Mouse (Mus musculus) central nervous system, embryonic 14 days (tissue): Measurements from ENCODE around the gene Msn. TPM values are rescaled to one million over a fixed set of nuclear protein-coding genes. Genes with fewer than 3 reads are reported as not detected.

Experiments
- polyA plus RNA-seq: library from polyadenylated mRNA; depleted of rRNA; stranded (reverse); fragments of >200 nt; gene quantifications from 2 replicates; pipeline ENCODE4 v1.2.3, GENCODE M21; 2012; rRNA removed

Msn gene
- polyA plus RNA-seq = 43.3 and 48.0 TPM in 2 replicates

DNA sequence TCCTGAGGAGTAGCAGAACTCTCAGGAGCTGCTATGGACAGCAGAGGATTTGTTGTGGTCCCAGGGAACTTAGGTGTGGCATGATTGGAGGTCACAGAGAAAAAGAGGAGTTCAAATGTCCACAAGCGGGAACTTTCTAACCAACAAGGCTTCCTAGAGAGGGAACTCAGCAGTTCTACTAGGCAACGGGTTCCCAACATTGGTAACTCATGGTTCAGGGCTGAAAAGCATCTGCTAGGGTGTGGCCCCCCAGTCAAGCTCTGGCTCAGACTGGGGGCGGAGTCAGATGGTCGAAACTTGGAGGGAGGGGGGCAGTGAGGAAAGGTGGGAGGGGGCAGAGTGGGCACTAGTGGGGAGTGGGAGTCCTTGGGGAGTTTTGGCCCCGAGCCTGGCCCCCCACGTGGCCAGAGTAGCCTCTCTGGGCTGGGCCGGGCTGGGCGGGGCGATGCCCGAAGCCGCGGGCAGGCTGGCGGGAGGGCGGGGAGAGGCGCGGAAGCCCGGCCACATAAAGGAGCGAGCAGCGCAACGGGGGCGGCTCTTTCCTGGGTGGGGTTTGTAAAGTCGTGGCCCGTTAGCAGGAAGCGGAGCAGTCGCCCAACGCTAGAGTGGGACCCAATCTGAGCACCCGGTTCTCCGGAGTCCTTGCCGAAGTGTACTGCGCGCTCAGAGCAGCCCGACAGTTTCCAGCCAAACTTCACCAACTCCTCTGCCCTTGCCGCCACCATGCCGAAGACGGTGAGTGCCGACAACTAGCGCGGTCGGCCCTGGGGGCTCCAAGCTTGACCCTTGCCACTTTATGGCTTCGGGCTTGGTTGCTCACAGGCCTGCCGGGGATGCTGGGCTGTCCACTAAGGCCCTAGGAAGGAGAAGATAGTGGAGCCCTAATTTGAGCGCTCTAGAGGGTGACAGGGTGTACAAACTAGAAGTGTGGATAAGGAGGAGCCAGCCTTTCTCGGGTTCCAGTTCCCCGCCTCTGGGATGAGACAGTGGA is at the start of gene Msn:
Gene Msn, plus strand, starts transcription at position 534 of the 991 bp plus-strand sequence.

Other genes starting within 250 kb of the Msn start
- 81.2 and 81.5 TPM in 2 replicates for gene Las1l, start 139.1 kb upstream of the Msn start, polyA plus RNA-seq
- not detected in 2 replicates for gene Vsig4, start 197.4 kb downstream of the Msn start, polyA plus RNA-seq